Mouse (Mus musculus): ENCODE results near the gene Hip1r. TPM values are rescaled to one million over a fixed set of nuclear protein-coding genes. Genes with fewer than 3 reads are reported as not detected.
"Not testable (repeated sequence)": the region's sequence is repeated elsewhere in the genome, so short reads cannot be mapped to it uniquely, and the experiment has no call there.

Gene Hip1r
- total RNA-seq, 2 experiments from 2014 or later: 29.6 to 42.2 TPM

DNA sequence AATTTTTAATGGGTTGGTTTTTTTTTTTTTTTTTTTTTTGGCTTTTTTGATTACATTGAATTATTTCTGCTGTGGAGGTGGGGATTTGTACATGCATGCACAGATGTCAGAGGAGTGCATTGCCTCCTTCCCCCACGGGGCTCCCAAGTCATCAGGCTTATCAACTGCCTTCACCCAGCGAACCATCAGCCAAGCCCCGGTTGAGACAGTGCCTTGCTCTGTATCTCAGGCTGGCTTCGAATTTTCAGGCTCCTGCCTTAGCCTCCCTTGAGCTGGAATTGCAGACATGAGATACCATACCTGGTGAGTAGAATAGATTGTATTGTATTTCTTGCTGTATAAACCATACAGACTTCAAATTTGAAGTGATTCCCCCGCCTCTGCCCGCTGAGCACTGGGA is 66.2 kb downstream of the Hip1r start:
- no peak for DNase-seq

DNA sequence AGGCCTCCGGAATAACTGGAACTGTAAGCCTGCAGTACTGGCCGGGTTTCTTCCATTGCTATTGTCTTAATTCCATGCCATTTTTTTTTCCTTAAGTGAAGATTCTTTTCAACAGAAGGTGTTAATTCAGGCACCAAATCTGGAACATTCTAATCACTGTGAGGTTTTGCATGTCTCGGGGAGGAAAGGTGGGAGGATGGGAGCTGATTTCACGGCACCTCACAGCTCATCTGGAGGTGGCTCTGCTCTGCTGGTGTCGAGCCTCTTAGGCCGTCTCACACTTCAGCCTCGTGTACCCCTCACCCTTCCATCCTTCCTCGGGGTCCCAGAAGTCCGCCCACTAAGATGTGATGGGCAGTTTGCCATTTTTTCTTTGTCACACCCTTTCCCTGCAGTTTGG is 67.7 kb downstream of the Hip1r start:
- DNase-seq: no peak

DNA sequence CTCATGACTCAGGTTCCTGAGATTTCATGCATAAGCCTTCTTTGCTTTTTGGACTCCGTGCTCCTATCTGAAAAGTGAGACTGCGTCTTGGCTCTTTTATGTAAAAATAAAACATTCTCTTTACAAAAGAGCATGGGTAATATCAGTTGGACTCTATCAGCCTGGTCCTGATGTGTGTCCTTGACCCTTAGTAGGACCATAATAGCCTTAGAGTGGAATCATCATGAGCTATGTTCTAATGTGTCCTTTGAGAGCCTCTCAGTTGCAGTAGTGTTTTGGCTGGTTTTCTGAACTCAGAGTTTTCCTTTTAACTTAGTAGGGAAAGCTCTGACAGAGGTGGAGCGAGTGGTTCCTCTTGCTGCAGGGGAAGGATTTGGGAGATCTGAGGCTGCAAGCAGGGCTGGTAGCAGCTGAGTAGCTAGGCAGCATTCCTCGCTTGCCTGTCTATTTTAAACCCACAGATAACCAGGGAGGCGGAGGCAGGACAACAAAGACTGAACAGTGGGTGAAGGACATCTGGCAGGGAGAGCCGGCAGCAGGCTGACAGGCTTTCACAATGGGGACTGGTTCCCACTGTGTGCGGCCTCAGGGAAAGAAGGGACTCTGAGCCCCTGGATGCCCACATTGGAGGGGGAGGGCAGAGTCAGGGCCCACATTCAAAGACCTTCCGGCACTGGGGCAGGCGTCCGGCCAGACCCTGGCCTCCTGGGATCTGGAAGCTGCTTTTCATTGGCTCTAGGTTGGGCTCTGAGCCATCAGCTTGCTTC is 70.0 kb downstream of the Hip1r start:
- DNase-seq: peak; percentile 77

DNA sequence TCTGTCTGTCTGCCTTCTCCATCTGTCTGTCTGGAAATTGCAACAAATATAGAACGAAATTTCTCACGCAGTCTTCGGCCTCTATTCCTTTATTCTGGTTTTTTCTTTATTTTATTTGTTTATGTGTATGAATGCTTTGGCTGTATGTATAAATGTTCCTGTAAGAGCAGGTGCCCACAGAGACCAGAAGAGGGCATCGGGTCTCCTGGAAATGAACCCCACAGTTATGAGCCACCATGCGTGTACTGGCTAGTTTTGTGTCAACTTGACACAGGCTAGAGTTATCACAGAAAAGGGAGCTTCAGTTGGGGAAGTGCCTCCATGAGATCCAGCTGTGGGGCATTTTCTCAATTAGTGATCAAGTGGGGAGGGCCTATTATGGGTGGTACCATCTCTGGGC is 70.6 kb downstream of the Hip1r start:
- DNase-seq: no peak

DNA sequence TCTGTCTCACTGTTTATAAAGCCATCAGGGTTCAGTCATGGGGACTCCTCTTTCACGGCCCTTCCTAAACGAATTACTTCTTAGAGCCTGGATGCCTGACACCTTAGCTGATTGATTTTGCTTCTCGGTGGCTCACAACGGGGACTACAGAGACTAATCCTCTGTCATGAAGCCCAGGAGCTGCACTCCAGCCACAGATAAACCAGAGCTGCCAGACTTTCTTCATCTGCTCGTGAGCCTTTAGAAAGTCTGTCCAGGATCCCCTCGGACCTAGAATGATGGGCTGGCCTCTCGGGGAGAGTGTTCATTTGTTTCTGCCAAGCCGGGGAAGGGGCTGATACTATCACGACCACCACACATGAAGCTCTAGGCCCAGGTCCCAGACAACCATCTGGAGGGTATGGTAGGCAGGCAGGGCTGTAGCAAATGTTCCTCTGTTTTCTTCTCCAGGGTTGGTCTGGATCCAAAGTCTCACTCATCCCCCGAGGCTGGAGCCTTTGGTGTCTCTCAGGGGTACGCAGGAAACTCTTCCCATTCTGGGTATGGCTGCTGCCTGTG is 72.1 kb downstream of the Hip1r start:
- no peak for DNase-seq

DNA sequence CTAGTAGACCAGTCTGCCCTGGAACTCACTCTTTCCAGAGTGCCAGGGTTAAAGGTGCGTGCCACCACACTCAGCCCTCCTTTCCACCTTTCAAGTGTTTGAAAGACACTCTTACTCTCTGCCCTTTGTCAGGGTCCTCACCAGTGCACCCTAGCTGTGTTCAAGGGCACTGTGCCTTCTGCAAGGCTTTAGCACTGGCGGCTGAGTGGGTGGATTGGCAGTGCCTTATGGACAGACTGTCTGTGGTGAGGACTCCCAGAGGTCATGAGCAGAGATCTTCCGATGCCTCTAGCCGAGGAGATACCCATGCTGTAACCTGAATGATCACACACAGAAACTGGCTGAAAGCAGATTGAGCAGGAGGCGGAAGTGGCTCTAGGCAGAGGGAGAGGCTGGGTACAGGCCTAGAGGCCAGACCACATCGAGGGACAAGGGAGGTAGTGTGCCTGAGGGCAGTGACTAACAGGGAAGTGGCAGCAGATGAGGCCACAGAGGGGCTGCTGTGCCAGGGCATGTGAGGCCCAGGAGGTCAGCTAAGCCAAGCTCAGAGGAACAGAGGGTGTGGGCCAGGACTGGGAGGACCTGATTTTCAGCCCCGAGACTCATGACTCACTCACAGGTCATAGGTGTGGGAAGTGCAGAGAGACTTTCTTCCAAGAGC is 73.4 kb downstream of the Hip1r start:
- DNase-seq: no peak

DNA sequence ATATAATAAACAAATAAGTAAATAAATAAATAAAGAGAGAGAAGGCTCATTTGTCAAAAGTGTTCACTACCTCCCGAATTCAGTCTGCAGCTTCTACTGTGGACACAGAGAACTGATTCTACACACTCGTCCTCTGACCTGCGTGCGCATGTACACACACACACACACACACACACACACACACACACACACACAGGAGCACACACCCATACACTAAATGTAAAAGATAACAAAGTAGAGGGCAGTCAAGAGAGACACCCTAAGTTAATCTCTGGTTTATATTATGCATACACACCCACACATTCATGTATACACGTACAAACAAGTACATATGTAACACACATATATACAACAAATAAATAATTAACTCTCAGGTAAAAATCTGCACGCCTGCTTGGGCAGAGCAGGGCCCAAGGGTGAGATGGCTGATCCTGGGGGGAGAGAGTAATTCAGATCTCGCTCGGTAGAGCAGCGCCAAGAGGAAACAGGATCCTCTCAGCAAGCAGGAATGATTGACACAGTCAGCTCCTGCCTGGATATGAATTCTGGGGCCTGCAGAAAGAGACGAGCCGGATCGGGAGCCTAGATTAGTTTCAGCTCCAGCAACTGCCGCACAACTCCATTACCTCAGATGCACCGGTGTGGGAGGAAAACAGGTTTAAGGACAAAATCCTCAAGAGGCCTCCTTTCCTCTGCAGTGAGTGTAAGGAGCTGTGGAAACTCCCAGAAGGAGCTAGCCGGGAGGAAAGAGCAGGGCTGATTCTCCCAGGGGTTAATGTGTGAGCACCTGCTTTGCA is 76.0 kb downstream of the Hip1r start:
- DNase-seq: no peak

DNA sequence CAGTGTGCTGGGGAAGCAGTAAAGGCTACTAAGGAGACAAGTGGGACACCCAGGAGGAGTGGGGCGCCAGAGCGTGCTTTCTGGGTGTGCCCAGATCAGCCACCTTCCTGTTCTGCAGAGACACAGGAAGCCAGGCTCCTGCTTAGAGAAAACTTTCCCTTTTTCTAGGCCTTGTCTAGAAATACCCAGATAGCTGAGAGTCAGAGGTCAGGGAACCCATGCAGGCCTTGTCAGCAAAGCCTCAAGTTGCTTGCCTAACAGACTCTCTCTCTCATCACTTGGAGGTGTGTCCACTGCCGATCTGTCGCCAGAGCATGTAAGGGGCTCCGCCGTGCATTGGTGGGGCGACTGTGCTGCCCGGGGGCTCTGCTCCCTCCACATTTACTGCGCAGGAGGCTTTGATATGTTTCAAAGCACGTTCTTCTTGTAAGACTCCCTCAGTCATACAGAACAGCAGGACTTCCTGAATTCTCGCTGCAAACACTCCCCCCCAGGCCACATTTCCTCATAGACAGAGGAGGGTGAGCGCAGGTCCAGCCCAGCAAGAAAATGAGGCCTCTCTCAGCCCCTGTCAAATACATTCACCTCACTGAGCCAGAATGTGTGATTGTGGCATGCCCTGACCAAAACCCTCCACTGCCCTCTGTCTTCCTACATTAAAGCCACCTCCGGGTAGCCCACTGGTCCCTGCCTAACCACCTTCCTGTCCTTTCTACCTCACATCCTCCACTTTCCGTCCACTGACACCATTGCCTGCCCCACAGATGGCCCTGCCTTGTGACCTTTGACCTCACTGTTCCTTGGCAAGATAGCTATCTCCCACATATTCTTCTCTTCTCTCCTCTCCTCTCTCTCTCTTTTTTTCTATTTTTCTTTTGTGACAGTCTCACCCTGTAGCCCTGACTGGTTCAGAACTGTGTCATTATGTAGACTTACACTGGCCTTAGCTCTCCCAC is 76.9 kb downstream of the Hip1r start:
- no peak for DNase-seq

DNA sequence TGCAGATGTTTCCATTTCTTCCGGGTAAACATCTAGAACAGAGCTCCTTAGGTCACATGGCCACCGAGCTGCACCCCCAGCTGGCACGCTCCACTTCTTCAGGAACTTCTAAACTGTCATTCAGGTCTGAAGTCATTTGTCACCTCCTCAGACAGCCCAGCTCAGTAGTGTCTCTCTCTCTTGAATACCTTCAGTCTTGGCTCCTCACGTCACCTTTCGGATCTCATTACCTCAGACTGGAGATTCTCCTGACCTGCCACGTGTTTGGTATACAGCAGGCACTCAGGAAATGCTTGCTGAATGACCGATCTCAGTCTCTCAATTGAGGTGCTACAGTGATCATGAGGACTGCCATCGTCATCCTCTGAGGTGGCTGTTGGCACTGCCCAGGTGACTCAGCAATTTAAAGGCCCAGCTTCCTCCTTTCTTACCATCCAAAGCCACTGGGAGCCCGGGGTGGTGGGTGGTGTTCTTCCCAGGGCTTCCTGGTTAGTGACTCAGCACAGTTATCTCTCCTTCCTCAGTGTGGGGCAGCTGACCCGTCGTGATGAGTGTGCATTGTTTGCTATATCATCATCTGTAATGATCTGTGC is 78.6 kb downstream of the Hip1r start:
- DNase-seq: no peak

DNA sequence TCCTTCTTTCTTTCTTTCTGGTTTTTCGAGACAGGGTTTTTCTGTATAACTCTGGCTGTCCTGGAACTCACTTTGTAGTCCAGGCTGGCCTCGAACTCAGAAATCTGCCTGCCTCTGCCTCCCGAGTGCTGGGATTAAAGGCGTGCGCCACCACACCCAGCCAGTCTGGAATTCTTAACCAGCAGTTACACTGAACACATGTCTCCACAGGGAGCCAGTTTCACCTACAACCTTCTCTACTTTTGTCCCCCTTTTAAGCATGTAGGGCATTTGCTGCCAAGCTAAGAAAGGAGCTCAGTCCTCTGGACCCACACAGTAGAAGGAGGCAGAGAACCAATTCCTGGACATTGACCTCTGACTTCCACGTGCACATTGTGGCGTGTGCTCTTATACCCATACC is 79.2 kb downstream of the Hip1r start:
- not testable (repeated sequence) for DNase-seq

Small RNA genes lying within 50 kb of the gene (microRNA-seq; reads per million reads assigned to microRNA genes)
- 0.35 to 2.2 reads per million in 2 experiments for gene Mir7032

Other genes starting within 250 kb of the Hip1r start
- 10 to 100 TPM; 56.1 to 58.7 TPM for gene Rsrc2, start 224.2 kb upstream of the Hip1r start, total RNA-seq (2021)
- gene Kntc1, start 223.9 kb upstream of the Hip1r start, total RNA-seq (2021): 10 to 100 TPM; 26.0 to 29.4 TPM
- not detected for gene Hcar2, start 108.1 kb upstream of the Hip1r start, total RNA-seq (2021)
- gene Hcar1, start 93.6 kb upstream of the Hip1r start, total RNA-seq (2021): under 1 TPM; 0.38 to 0.41 TPM
- gene Denr, start 66.5 kb upstream of the Hip1r start, total RNA-seq (2021): 10 to 100 TPM; 56.7 to 61.4 TPM
- gene Gm43518, start 46.2 kb upstream of the Hip1r start, total RNA-seq (2021): under 1 TPM in 1 of 2 experiments, not detected in 1; 0.62 TPM
- gene Ccdc62, start 42.9 kb upstream of the Hip1r start, total RNA-seq (2021): 1 to 10 TPM; 2.2 TPM
- 10 to 100 TPM; 42.3 to 49.1 TPM for gene Vps37b, start 58.6 kb downstream of the Hip1r start, total RNA-seq (2021)
- 1 to 10 TPM; 4.9 to 5.5 TPM for gene Abcb9, start 122.2 kb downstream of the Hip1r start, total RNA-seq (2021)
- gene Ogfod2, start 138.7 kb downstream of the Hip1r start, total RNA-seq (2021): 10 to 100 TPM; 10.2 to 11.9 TPM
- gene Arl6ip4, start 142.5 kb downstream of the Hip1r start, total RNA-seq (2021): 10 to 100 TPM; 55.1 to 68.4 TPM